Mouse (Mus musculus) urinary bladder, postnatal 10 days (tissue): ENCODE results near the gene Zfp189.

Experiments
- DNase-seq: peaks from one replicate; pipeline ENCODE4 v3.0.0; 2022; ENCODE audit warnings: low spot score

The Zfp189 gene

GRCm38 (mm10) chr4:49536671-49537070 is 15.7 kb downstream of the Zfp189 start:
- no peak for DNase-seq

GRCm38 (mm10) chr4:49539665-49540064 is 18.7 kb downstream of the Zfp189 start:
- DNase-seq, result no peak

DNA sequence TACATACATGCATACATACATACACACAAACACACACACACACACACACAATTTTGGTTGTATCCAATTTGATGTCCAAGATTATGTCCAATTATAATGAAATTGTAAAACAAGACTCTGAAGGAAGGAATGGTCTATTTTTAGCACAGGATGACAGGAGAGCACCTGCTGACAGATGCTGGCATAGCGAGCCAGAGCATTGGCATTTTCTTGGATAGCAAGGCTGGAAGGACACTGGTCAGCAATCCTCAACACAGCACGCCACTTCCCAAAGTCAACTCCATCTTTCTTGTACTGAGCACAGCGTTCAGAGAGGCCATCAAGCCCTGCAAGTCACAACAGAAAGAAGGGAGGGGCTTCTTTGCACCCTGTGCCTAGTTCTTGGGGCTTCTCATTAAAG is 20.0 kb downstream of the Zfp189 start:
- no peak for DNase-seq

- DNase-seq, result no peak
Observed at GRCm38 (mm10) chr4:49546026-49546425, 25.1 kb downstream of the Zfp189 start.

- DNase-seq, result no peak
Observed at GRCm38 (mm10) chr4:49546873-49547543, 26.0 kb downstream of the Zfp189 start.

GRCm38 (mm10) chr4:49547544-49548219 is 26.7 kb downstream of the Zfp189 start:
- no peak for DNase-seq

DNA sequence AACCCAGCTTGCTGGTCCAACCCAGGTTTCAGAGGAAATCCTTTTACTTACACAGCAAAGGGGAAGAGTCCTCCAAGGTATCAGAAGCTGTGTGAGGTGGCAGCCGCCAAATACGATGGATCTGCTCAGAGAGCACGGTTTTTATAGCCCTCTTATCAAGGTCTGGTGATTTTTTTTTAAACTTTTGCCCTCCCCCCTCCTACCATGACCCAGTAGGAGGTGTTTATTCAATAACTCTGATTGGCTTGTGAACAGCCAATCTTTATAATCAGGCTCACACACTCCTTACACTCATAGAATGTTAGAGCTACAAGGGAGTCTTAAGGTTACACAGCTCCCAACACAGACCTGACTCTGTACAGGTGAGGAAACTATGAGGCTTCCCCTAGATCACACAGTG is 28.4 kb downstream of the Zfp189 start, which contains the start of gene Aldob:
TSS of gene Aldob (minus strand) at position 164 of the 400 bp plus-strand sequence.
- DNase-seq, result no peak

DNA sequence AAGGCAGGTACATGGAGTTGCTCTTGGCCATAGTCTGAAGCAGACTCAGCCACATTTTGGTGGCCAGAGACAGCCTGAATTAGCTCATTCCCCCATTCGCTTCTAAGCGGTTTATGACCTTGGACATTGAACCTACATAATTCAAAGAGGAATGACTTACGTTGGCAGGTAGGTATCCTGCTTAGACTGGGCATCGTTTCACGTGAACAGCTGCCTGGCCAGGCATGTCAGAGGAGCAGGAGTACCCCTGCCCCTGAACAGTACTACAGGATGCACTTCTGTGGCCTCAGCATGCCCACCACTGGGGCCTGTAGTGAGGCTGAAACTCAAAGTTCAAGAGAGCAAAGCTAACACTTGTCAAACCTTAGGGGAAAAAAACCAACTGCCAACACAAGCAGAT is 32.4 kb downstream of the Zfp189 start:
- no peak for DNase-seq

- no peak for DNase-seq
Observed at GRCm38 (mm10) chr4:49557375-49557774, 36.4 kb downstream of the Zfp189 start.

- no peak for DNase-seq
Observed at GRCm38 (mm10) chr4:49558181-49558580, 37.2 kb downstream of the Zfp189 start.

DNA sequence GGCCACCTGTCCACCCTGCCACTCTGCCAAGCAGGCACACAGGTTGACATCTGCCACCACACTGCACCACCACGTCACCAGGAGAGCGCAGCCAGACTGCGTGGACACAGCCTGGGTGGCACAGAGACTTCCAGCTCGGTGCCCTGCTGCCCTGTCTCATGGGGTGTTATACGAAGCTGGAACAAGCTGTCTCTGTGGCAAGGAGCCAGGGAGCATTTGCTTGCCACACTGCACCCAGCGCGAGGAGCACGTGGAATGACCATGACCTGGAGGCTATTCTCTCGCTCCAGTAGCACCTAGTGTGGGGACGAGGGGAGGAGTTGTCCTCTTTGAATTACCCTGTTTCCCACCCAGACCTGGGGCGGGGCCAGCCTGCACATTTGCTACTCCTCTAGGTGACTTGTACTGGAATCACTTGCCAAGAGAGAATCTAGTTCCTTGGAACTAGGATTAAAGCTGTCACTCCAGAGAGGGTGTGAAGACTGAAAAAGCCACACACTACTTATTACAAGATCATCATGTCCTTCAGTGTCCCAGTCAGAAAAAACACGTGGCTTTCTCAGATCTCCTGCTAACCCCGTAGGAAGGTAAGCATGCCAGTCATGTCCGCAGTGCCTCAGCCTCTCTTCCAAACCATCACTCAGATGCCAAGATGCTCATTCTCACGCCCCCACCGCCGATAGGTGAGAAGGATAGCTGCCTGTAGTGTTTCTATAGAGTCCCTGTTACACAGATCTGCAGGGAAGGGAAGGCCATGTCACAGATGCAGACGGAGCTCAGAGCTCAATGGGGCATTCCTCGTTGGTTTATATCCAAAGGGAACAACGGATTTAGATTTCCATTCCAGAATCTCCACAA is 39.2 kb downstream of the Zfp189 start:
- no peak for DNase-seq

- no peak for DNase-seq
Observed at GRCm38 (mm10) chr4:49567613-49568012, 46.6 kb downstream of the Zfp189 start.

GRCm38 (mm10) chr4:49572194-49572593 is 51.2 kb downstream of the Zfp189 start:
- DNase-seq, result no peak
